ENCODE assay signal across 10 mouse cellular contexts in genomic region chr11:35057791-35058190, GRCm38 (mm10).
"Had no signal": no experiment of that assay in that cellular context is flagged by ENCODE, and none has a peak within 500 bp of the region (broad histone marks: within the 10 kb centered on the region; RNA-seq: fewer than 3 reads in every experiment).

No protein-coding gene starts in this region.

- H3K4me3 ChIP-seq: kidney, embryonic 15.5 days; limb, embryonic 13.5 days; midbrain, embryonic 13.5 days had no signal

- H3K4me1 ChIP-seq: midbrain, embryonic 13.5 days had no signal

- H3K27ac ChIP-seq: kidney, embryonic 15.5 days; limb, embryonic 13.5 days; liver, embryonic 14.5 days; midbrain, embryonic 13.5 days had no signal

- H3K27me3 ChIP-seq: kidney, embryonic 15.5 days; limb, embryonic 13.5 days; midbrain, embryonic 13.5 days had no signal

- DNase-seq: kidney, adult 2 months; kidney, postnatal 14 days; layer of hippocampus, postnatal 36 days; lung, adult 18-20 months; thymus, adult 2 months; thymus, postnatal 25 days had no signal
